Mouse (Mus musculus): ENCODE measurements around the gene Urm1. TPM values are rescaled to one million over a fixed set of nuclear protein-coding genes. Genes with fewer than 3 reads are reported as not detected.

Gene Urm1
- polyA plus RNA-seq (2012; ENCODE audit: low replicate concordance): 16.7 and 39.5 TPM in 2 replicates

DNA sequence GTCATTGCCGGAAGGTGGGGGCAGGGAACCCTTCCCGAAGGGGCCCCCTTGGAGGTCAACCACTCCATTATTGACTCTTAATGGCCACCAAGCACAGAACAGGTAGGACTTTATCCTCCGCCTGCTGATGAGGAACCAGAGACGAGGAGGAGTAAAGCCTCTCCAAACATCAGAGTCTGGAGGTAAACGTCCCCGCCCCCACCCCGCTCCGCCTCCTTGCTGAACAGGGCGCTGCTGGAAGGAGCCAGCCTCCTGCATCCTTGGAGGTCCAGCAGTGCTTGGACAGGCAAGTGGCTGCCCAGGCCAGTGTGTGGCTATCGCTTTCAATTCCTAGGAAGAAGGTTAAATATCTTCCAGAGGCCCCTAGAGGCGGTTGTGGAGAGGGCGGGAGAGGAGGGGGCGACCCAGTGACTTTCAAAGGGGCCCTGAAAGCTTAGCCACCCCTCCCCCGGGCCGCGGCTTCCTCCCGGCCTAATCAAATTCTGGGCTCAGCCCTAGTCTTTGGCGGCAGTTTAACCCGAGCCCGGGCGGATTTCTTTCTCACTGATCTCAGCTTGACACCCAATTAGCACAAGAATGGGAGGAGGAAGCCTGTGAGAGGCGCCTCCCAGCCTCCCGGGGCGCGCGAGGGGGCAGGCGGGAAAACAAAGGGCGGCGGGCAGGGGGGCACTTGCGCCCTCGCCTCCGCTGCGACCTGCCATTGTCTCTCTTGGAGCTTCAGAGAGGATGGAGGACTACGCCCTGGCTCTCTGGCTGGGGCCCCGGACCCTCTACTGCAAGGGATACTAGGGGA, at the start of gene Urm1:
TSS of gene Urm1 (plus strand) at position 51 of the 793 bp plus-strand sequence.

GRCm38 (mm10) chr2:29787104-29787917, 32.6 kb upstream of the Urm1 start, which contains the start of gene Coq4:
Gene Coq4 (plus strand): TSS chr2:29787493.

GRCm38 (mm10) chr2:29787937-29788681, 31.8 kb upstream of the Urm1 start, which contains the start of gene Trub2:
Gene Trub2 (minus strand): TSS chr2:29788502.

GRCm38 (mm10) chr2:29802075-29802826, 17.6 kb upstream of the Urm1 start, which contains the start of gene Slc27a4:
Gene Slc27a4 (plus strand): TSS chr2:29802634.

DNA sequence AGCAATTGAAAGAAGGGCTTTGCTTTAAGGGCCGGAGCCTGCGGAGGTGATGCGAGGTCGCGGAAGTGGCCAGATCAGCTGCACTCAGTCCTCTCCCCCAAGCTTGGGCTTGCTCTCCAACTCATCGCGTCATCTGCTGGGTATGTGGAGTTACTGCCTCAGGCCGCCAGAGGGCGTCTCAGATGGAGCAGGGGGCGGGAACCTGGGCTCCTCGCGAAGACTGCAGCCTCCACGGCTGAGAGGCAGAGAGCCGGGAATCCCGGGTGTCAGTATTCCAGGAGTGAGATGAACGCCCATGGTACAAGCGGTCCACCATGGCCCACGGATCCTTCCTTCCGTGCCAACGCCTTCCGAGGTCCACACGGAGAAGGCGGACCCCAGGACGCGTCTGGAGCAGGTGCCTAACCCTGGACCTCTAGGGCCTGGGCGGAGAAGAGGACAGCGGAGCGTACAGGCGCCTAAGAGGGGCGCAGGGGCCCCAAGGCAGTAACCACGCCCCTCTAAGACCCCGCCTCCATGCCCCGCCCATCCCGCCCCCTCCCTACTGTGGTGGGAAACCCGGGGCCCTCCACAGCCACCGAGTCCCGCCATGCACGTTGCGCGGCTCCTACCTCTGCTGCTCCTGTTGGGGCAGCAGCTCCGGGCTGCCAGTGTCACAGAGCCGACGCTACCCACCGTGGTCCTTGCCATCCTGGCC, 49.2 kb downstream of the Urm1 start, which contains the start of gene Cercam:
TSS of gene Cercam (plus strand) at position 216 of the 697 bp plus-strand sequence.

DNA sequence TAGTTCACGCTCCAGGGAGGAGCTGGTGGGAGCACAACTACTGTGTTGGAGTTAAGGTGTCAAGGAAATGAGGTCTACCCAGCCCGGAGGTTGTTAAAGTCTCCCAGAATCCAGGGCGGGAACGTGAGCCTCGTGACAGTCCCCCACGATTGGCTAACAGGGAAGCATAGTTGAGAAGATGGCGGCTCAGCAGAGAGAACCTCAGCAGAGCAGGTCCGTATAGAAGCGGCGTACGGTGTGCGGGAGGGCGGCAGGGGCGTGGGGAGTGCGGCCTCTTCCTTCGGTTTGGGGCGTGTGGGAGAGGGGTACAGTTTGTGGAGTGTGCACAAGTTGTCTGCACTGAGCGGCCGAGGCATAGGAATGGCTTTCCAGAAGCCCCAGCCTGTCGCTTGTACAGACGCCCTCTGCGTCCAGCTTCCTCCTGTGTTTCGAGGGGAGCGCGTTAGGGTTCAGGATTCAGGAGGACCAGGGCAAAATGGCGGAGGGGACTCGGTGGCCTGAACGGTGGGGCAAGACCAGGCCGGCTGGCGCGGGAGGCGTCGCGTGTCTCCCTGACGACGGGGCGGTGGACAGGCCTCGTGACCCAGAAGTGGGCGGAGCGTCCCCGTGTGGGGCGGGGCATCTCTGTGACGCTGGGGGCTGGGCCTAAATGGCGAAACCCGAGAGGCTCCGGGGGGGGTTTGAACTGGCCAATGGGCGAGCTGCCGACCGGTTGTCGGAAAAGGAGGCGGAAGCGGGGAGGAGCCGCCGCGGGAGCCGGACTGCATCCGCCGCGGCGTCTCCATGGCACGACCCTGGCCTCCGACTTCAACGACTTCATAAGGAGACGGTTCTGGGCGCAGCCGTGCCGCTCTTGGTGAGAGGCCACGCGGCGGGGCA, 69.4 kb downstream of the Urm1 start, which contains the start of gene Odf2:
TSS of gene Odf2 (plus strand) at position 156 of the 879 bp plus-strand sequence.

Other genes starting within 250 kb of the Urm1 start
- gene Rapgef1, start 200.4 kb upstream of the Urm1 start, polyA plus RNA-seq (2012; ENCODE audit: low replicate concordance): 71.5 and 80.5 TPM in 2 replicates
- gene Gm13420, start 68.4 kb upstream of the Urm1 start, polyA plus RNA-seq (2012; ENCODE audit: low replicate concordance): 0.13 TPM in 1 of 2 replicates, not detected in the other
- gene Gm13547, start 60.8 kb upstream of the Urm1 start, polyA plus RNA-seq (2012; ENCODE audit: low replicate concordance): not detected in 2 replicates
- gene Coq4, start 32.6 kb upstream of the Urm1 start, polyA plus RNA-seq (2012; ENCODE audit: low replicate concordance): 37.2 and 63.2 TPM in 2 replicates
- 3.4 and 6.7 TPM in 2 replicates for gene Trub2, start 31.6 kb upstream of the Urm1 start, polyA plus RNA-seq (2012; ENCODE audit: low replicate concordance)
- gene Slc27a4, start 17.4 kb upstream of the Urm1 start, polyA plus RNA-seq (2012; ENCODE audit: low replicate concordance): 15.8 and 19.3 TPM in 2 replicates
- gene Cercam, start 49.1 kb downstream of the Urm1 start, polyA plus RNA-seq (2012; ENCODE audit: low replicate concordance): 3.0 and 15.6 TPM in 2 replicates
- gene Odf2, start 69.1 kb downstream of the Urm1 start, polyA plus RNA-seq (2012; ENCODE audit: low replicate concordance): 8.3 and 26.5 TPM in 2 replicates
- gene Gle1, start 115.4 kb downstream of the Urm1 start, polyA plus RNA-seq (2012; ENCODE audit: low replicate concordance): 27.0 and 55.6 TPM in 2 replicates
- 85.0 and 89.7 TPM in 2 replicates for gene Sptan1, start 145.5 kb downstream of the Urm1 start, polyA plus RNA-seq (2012; ENCODE audit: low replicate concordance)
- gene Wdr34, start 228.8 kb downstream of the Urm1 start, polyA plus RNA-seq (2012; ENCODE audit: low replicate concordance): 3.6 and 5.1 TPM in 2 replicates
- 202 and 208 TPM in 2 replicates for gene Set, start 237.3 kb downstream of the Urm1 start, polyA plus RNA-seq (2012; ENCODE audit: low replicate concordance)

Data from hematopoietic multipotent progenitor cell, adult 10-12 weeks (in vitro differentiated cells).